Mouse (Mus musculus) c-Kit-positive CD71-positive TER-119-negative erythroid progenitor cells, embryonic 14.5 days (primary cell): ENCODE data around the gene Cisd1.
A peak's percentile ranks its signal among the peaks of the same experiment; 100 is the strongest.
"Not testable (repeated sequence)": the region's sequence is repeated elsewhere in the genome, so short reads cannot be mapped to it uniquely, and the experiment has no call there.

Experiments used
- DNase-seq: peaks from one replicate; pipeline ENCODE4 v3.0.0-alpha.2; 2013; ENCODE audit warnings: low read depth

Cisd1 gene

GRCm38 (mm10) chr10:71344579-71345143 is at the start of gene Cisd1:
Gene Cisd1 (minus strand): TSS chr10:71344954.
- DNase-seq: peak; percentile 83

- DNase-seq: no peak
These were observed 44.6 kb upstream of the Cisd1 start for GRCm38 (mm10) chr10:71389311-71389710.

- no peak for DNase-seq
These were observed 39.6 kb upstream of the Cisd1 start for GRCm38 (mm10) chr10:71384159-71385044.

- not testable (repeated sequence) for DNase-seq
These were observed 38.8 kb upstream of the Cisd1 start for GRCm38 (mm10) chr10:71383552-71383924.

- DNase-seq: no peak
These were observed 38.3 kb upstream of the Cisd1 start for GRCm38 (mm10) chr10:71382858-71383551.

- DNase-seq: no peak
These were observed 37.4 kb upstream of the Cisd1 start for GRCm38 (mm10) chr10:71382109-71382508.

- no peak for DNase-seq
These were observed 36.8 kb upstream of the Cisd1 start for GRCm38 (mm10) chr10:71381471-71382033.

GRCm38 (mm10) chr10:71380406-71380805 is 35.7 kb upstream of the Cisd1 start:
- no peak for DNase-seq

- DNase-seq: no peak
These were observed 31.3 kb upstream of the Cisd1 start for GRCm38 (mm10) chr10:71376014-71376413.

GRCm38 (mm10) chr10:71373706-71374105 is 29.0 kb upstream of the Cisd1 start:
- no peak for DNase-seq

GRCm38 (mm10) chr10:71371881-71372280 is 27.1 kb upstream of the Cisd1 start:
- DNase-seq: no peak

GRCm38 (mm10) chr10:71369466-71369865 is 24.7 kb upstream of the Cisd1 start:
- no peak for DNase-seq

- DNase-seq: no peak
These were observed 23.6 kb upstream of the Cisd1 start for GRCm38 (mm10) chr10:71368128-71368940.

- no peak for DNase-seq
These were observed 19.1 kb upstream of the Cisd1 start for GRCm38 (mm10) chr10:71363858-71364257.

GRCm38 (mm10) chr10:71363440-71363839 is 18.7 kb upstream of the Cisd1 start:
- DNase-seq: no peak

- DNase-seq: no peak
These were observed 17.2 kb upstream of the Cisd1 start for GRCm38 (mm10) chr10:71361836-71362562.

- DNase-seq: no peak
These were observed 16.3 kb upstream of the Cisd1 start for GRCm38 (mm10) chr10:71361044-71361443.

GRCm38 (mm10) chr10:71354947-71355346 is 10.2 kb upstream of the Cisd1 start:
- DNase-seq: no peak

GRCm38 (mm10) chr10:71353850-71354249 is 9.1 kb upstream of the Cisd1 start:
- no peak for DNase-seq

- no peak for DNase-seq
These were observed 6.5 kb upstream of the Cisd1 start for GRCm38 (mm10) chr10:71351301-71351700.

- DNase-seq: no peak
These were observed 4.5 kb upstream of the Cisd1 start for GRCm38 (mm10) chr10:71349290-71349689.
